Mouse (Mus musculus) CD4-positive helper T cell, adult 2 months (primary cell): ENCODE measurements around the gene Cpa4.
A peak's percentile ranks its signal among the peaks of the same experiment; 100 is the strongest.

Experiments used
- DNase-seq: peaks from one replicate; pipeline ENCODE4 v3.0.0-alpha.2; 2012; ENCODE audit warnings: low read depth, missing footprints, low spot score

Cpa4 gene

GRCm38 (mm10) chr6:30568069-30568468, at the start of gene Cpa4:
TSS of gene Cpa4 (plus strand) at chr6:30568369.
- DNase-seq = no peak

- no peak for DNase-seq
These were observed 47.8 kb upstream of the Cpa4 start for GRCm38 (mm10) chr6:30520400-30520799.

- DNase-seq = no peak
These were observed 42.5 kb upstream of the Cpa4 start for GRCm38 (mm10) chr6:30525456-30526332.

GRCm38 (mm10) chr6:30526586-30527515, 41.3 kb upstream of the Cpa4 start:
- no peak for DNase-seq

- no peak for DNase-seq
These were observed 39.4 kb upstream of the Cpa4 start for GRCm38 (mm10) chr6:30528800-30529199.

- peak; percentile 13 for DNase-seq
These were observed 32.8 kb upstream of the Cpa4 start for GRCm38 (mm10) chr6:30535340-30535739.

- no peak for DNase-seq
These were observed 29.9 kb upstream of the Cpa4 start for GRCm38 (mm10) chr6:30538240-30538639.

- DNase-seq = no peak
These were observed 29.4 kb upstream of the Cpa4 start for GRCm38 (mm10) chr6:30538800-30539199.

- no peak for DNase-seq
These were observed 27.0 kb upstream of the Cpa4 start, which contains the start of gene Cpa2 for GRCm38 (mm10) chr6:30541009-30541799. TSS of gene Cpa2 (plus strand) at chr6:30541582.

- DNase-seq = no peak
These were observed 25.9 kb upstream of the Cpa4 start for GRCm38 (mm10) chr6:30542277-30542676.

- DNase-seq = no peak
These were observed 25.1 kb upstream of the Cpa4 start for GRCm38 (mm10) chr6:30543077-30543476.

GRCm38 (mm10) chr6:30543851-30544250, 24.3 kb upstream of the Cpa4 start:
- no peak for DNase-seq

- DNase-seq = no peak
These were observed 22.5 kb upstream of the Cpa4 start for GRCm38 (mm10) chr6:30545689-30546088.

- DNase-seq = peak; percentile 52
These were observed 21.4 kb upstream of the Cpa4 start for GRCm38 (mm10) chr6:30546571-30547273.

GRCm38 (mm10) chr6:30547274-30547645, 20.9 kb upstream of the Cpa4 start:
- DNase-seq = no peak

- DNase-seq = no peak
These were observed 20.4 kb upstream of the Cpa4 start for GRCm38 (mm10) chr6:30547656-30548306.

GRCm38 (mm10) chr6:30549231-30549761, 18.9 kb upstream of the Cpa4 start:
- DNase-seq = no peak

- DNase-seq = peak; percentile 16
These were observed 17.5 kb upstream of the Cpa4 start for GRCm38 (mm10) chr6:30550496-30551192.

- DNase-seq = no peak
These were observed 17.0 kb upstream of the Cpa4 start for GRCm38 (mm10) chr6:30551193-30551515.
